Comparison of ENCODE assay signal across 21 mouse cellular contexts in the genomic region with DNA sequence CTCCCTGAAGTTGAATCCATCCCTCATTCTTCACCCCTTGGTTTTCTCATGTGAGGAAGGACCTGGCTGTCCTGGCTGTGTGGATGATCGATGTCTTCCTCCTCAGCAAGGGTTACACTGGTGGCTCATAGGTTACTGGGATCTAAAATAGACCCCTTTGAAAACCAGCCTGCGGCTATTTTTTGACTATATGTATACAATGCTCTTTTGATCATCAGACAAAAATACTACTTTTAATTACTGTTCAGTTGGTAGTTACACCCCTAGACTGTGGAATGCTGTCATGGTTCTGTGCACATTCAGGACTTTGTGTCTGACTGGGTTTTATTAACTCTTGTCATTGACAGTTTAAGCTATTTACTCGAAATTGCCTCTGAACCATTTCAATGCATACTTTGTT.
"Had no signal": no experiment of that assay in that cellular context is flagged by ENCODE, and none has a peak within 500 bp of the region (broad histone marks: within the 10 kb centered on the region; RNA-seq: fewer than 3 reads in every experiment).

No protein-coding gene starts in this region.

- H3K9ac ChIP-seq: lung, embryonic 15.5 days; midbrain, embryonic 12.5 days; neural tube, embryonic 13.5 days; neural tube, embryonic 15.5 days had no signal

- H3K27ac ChIP-seq: lung, embryonic 15.5 days; macrophage; midbrain, embryonic 12.5 days; neural tube, embryonic 13.5 days; neural tube, embryonic 15.5 days had no signal

- H3K4me3 ChIP-seq: lung, embryonic 15.5 days; megakaryocyte, embryonic 14.5 days; midbrain, embryonic 12.5 days; myocyte; neural tube, embryonic 13.5 days; neural tube, embryonic 15.5 days had no signal

- H3K36me3 ChIP-seq: lung, embryonic 15.5 days; midbrain, embryonic 12.5 days; neural tube, embryonic 13.5 days; neural tube, embryonic 15.5 days had no signal

- H3K4me1 ChIP-seq: lung, embryonic 15.5 days; midbrain, embryonic 12.5 days; neural tube, embryonic 13.5 days; neural tube, embryonic 15.5 days had no signal

- H3K27me3 ChIP-seq: lung, embryonic 15.5 days; megakaryocyte, embryonic 14.5 days; midbrain, embryonic 12.5 days; neural tube, embryonic 13.5 days; neural tube, embryonic 15.5 days had no signal

- DNase-seq: lung, adult 2 months; lung, postnatal 14 days; lung, postnatal 36 days; midbrain, embryonic 14.5 days; retina, postnatal 1 day; right cerebral cortex, adult 18-20 months; right cerebral cortex, postnatal 25 days; right cerebral cortex, postnatal 4 days; spleen, adult 18-20 months; thymus, adult 18-20 months; thymus, postnatal 14 days; thymus, postnatal 36 days had no signal

- H3K4me2 ChIP-seq: lung, embryonic 15.5 days; midbrain, embryonic 12.5 days; neural tube, embryonic 13.5 days; neural tube, embryonic 15.5 days had no signal

- ATAC-seq: lung, postnatal 0 days; midbrain, embryonic 16.5 days had no signal

- H3K9me3 ChIP-seq: lung, embryonic 15.5 days; megakaryocyte, embryonic 14.5 days; midbrain, embryonic 12.5 days; neural tube, embryonic 13.5 days; neural tube, embryonic 15.5 days had no signal
